Mouse (Mus musculus) E14TG2a.4 (cell line): ENCODE data around the gene Fam160b1.

Experiments
- H3K27me3 ChIP-seq: 2 replicates; pipeline ENCODE4 v1.6.1; 2014; ENCODE audit warnings: low read length, control low read depth; ENCODE audit not compliant: insufficient read depth
- H3K36me3 ChIP-seq: 2 replicates; pipeline ENCODE4 v1.6.1; 2014; ENCODE audit warnings: low read length, control low read depth; ENCODE audit not compliant: insufficient read depth
- H3K4me1 ChIP-seq: replicated peaks from 2 replicates; pipeline ENCODE4 v1.6.1; 2014; ENCODE audit warnings: low read depth, low read length, control low read depth
- H3K4me3 ChIP-seq: replicated peaks from 2 replicates; pipeline ENCODE4 v1.5.1; 2014; ENCODE audit warnings: mild to moderate bottlenecking, low read length
- H3K9me3 ChIP-seq: 2 replicates; pipeline ENCODE4 v1.6.1; 2014; ENCODE audit warnings: low read length, control low read depth
- CTCF ChIP-seq: conservative IDR thresholded peaks from 2 replicates; pipeline ENCODE4 v1.5.1; 2014; ENCODE audit warnings: low read length
- NANOG ChIP-seq: IDR thresholded peaks from 2 replicates; pipeline ENCODE4 v1.6.1; 2014; ENCODE audit warnings: borderline replicate concordance, low read length, mixed read lengths
- POU5F1 ChIP-seq: IDR thresholded peaks from 2 replicates; pipeline ENCODE4 v1.6.1; 2014; ENCODE audit warnings: low read length, borderline replicate concordance

The Fam160b1 gene

GRCm38 (mm10) chr19:57361939-57362307 lies 1.4 kb downstream of the Fam160b1 start:
- Histone ChIP-seq H3K27me3 (no peaks in the 10 kb centered on the region), H3K4me3 (peak overlapping the region; percentile 96), H3K9me3 (no peaks in the 10 kb centered on the region), H3K36me3 (no peaks in the 10 kb centered on the region), H3K4me1 (peaks cover 73% of the 10 kb centered on the region)
- TF ChIP-seq NANOG: no peak

DNA sequence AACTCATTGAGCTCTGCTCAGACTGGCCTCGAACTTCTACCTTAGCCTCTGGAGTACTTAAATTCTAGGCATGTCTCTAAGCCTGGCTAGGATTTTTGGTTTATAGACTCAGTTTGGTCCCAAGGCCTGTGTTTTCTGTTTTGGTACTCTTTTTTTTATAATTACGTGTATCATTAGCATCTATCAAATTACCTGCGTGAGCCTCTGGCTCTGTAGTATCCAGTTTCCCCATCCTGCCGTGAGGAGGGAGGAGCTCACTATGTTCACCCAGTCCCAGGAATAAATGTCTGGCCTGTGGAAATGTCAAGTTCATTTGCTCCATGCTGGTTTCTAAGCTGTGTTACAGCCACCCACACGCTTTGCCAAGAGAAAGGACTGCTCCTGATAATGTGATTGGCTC lies 2.1 kb downstream of the Fam160b1 start:
- H3K27me3 ChIP-seq: no peaks in the 10 kb centered on the region
- H3K4me1 ChIP-seq: peaks cover 73% of the 10 kb centered on the region
- TF ChIP-seq CTCF (no peak), POU5F1 (no peak), NANOG (no peak)
- peaks cover 6% of the 10 kb centered on the region; the same call in 1 of the 2 replicates for H3K36me3 ChIP-seq
- peak overlapping the region; percentile 96 for H3K4me3 ChIP-seq
- no peaks in the 10 kb centered on the region for H3K9me3 ChIP-seq

GRCm38 (mm10) chr19:57363076-57363475 lies 2.6 kb downstream of the Fam160b1 start:
- TF ChIP-seq NANOG: no peak
- TF ChIP-seq POU5F1: no peak
- no peak for TF ChIP-seq CTCF
- H3K4me1 ChIP-seq: peaks cover 73% of the 10 kb centered on the region
- H3K27me3 ChIP-seq: no peaks in the 10 kb centered on the region
- H3K9me3 ChIP-seq: no peaks in the 10 kb centered on the region
- H3K36me3 ChIP-seq: peaks cover 10% of the 10 kb centered on the region; the same call in 1 of the 2 replicates
- peak overlapping the region; percentile 96 for H3K4me3 ChIP-seq

- Histone ChIP-seq H3K36me3 (peaks cover 14% of the 10 kb centered on the region), H3K4me3 (peak overlapping the region; percentile 96), H3K27me3 (no peaks in the 10 kb centered on the region), H3K4me1 (peaks cover 77% of the 10 kb centered on the region), H3K9me3 (no peaks in the 10 kb centered on the region)
- TF ChIP-seq POU5F1: no peak
- TF ChIP-seq CTCF: no peak
- TF ChIP-seq NANOG: no peak
Measured at GRCm38 (mm10) chr19:57363538-57363937, 3.1 kb downstream of the Fam160b1 start.

DNA sequence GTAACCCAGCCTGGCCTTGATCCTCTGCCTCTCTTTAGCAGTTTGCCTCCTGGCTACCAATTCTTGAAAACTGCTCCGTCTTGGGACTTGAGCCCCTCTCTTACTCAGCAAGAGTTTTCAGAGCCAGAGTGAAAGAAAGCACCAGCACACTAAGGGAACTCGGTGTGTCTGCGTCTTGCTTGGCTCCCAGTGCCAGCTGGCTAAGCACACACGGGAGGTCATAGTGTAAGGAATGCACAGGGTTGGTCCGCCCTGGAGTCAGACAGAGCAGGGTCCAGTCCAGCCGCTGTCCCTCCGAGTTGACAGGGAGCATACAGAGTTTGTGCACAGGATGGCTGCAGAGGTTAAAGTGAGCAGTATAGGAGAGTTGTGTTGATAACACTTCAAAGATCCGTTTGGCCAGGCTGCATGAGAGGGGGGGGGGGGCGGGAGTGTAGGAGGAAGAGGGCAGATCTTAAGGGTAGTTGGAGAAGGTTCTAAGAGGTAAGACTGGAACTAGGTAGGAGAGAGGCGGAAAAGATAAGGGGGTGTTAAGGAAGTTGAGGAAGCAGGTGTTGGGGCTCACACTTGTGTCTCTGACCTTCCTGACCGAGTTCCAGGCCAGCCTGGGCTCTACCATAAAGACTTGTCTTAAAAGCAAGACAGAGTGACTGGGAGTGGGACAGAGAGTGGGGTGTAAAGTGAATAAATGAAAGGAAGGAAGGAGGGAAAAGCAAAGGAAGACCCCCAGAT lies 4.6 kb downstream of the Fam160b1 start:
- H3K4me3 ChIP-seq: peak overlapping the region; percentile 54
- TF ChIP-seq CTCF (no peak), NANOG (no peak), POU5F1 (no peak)
- no peaks in the 10 kb centered on the region for H3K9me3 ChIP-seq
- H3K27me3 ChIP-seq: peaks cover 3% of the 10 kb centered on the region; the same call in 1 of the 2 replicates
- H3K4me1 ChIP-seq: peaks cover 76% of the 10 kb centered on the region
- H3K36me3 ChIP-seq: peaks cover 28% of the 10 kb centered on the region

- H3K4me1 ChIP-seq: peaks cover 80% of the 10 kb centered on the region
- peaks cover 37% of the 10 kb centered on the region for H3K36me3 ChIP-seq
- H3K9me3 ChIP-seq: no peaks in the 10 kb centered on the region
- TF ChIP-seq POU5F1 (no peak), NANOG (no peak), CTCF (no peak)
- H3K27me3 ChIP-seq: peaks cover 4% of the 10 kb centered on the region; the same call in 1 of the 2 replicates
- H3K4me3 ChIP-seq: peak overlapping the region; percentile 60
Measured at GRCm38 (mm10) chr19:57366007-57366406, 5.5 kb downstream of the Fam160b1 start.

- Histone ChIP-seq H3K4me3 (peak overlapping the region; percentile 60), H3K4me1 (peaks cover 82% of the 10 kb centered on the region), H3K9me3 (no peaks in the 10 kb centered on the region), H3K36me3 (peaks cover 43% of the 10 kb centered on the region), H3K27me3 (peaks cover 4% of the 10 kb centered on the region; the same call in 1 of the 2 replicates)
- TF ChIP-seq NANOG (peak; percentile 58), CTCF (no peak), POU5F1 (no peak)
Measured at GRCm38 (mm10) chr19:57366626-57367025, 6.1 kb downstream of the Fam160b1 start.

- no peaks in the 10 kb centered on the region for H3K9me3 ChIP-seq
- H3K27me3 ChIP-seq: peaks cover 4% of the 10 kb centered on the region; the same call in 1 of the 2 replicates
- TF ChIP-seq NANOG (no peak), CTCF (no peak), POU5F1 (no peak)
- peaks cover 84% of the 10 kb centered on the region for H3K4me1 ChIP-seq
- peaks cover 49% of the 10 kb centered on the region for H3K36me3 ChIP-seq
- peak overlapping the region; percentile 60 for H3K4me3 ChIP-seq
Measured at GRCm38 (mm10) chr19:57367201-57367600, 6.7 kb downstream of the Fam160b1 start.

DNA sequence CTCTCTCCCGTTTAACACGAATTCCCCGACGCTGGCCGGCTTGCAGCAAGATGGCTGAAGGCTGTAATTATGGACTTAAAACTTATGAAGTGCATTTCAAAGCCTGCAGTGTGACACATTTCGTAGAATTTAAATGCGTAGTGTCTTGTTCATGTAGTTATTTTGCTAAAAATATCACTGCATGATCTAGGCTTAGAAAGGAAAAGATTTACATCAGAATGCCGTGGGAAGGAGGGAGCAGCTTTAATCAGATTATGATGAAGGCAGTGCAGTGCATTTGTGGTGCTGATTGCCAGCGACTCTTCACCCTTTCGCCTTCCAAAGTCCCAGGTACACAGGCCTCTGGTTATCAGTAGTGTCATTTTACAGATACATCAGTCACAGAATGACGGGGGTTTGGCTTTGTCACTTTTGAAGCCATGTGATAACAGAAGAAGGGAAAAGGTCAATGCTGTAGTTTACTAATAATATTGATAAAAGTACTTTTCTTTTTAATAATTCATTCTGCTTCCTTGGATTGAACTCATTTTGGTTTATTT lies 7.4 kb downstream of the Fam160b1 start:
- Histone ChIP-seq H3K4me1 (peaks cover 85% of the 10 kb centered on the region), H3K27me3 (peaks cover 4% of the 10 kb centered on the region; the same call in 1 of the 2 replicates), H3K4me3 (peak overlapping the region; percentile 60), H3K9me3 (no peaks in the 10 kb centered on the region), H3K36me3 (peaks cover 56% of the 10 kb centered on the region)
- no peak for TF ChIP-seq CTCF
- no peak for TF ChIP-seq NANOG
- no peak for TF ChIP-seq POU5F1
